Mouse (Mus musculus) mature B cell (primary cell): ENCODE results near the gene Rnaseh2a.

ENCODE experiments used
- in situ Hi-C: fragments of 300-500 bp; cut with MboI; formaldehyde crosslinking; loops from 2 replicates; pipeline ENCODE4 v1.14.3; 2019

Rnaseh2a gene

DNA sequence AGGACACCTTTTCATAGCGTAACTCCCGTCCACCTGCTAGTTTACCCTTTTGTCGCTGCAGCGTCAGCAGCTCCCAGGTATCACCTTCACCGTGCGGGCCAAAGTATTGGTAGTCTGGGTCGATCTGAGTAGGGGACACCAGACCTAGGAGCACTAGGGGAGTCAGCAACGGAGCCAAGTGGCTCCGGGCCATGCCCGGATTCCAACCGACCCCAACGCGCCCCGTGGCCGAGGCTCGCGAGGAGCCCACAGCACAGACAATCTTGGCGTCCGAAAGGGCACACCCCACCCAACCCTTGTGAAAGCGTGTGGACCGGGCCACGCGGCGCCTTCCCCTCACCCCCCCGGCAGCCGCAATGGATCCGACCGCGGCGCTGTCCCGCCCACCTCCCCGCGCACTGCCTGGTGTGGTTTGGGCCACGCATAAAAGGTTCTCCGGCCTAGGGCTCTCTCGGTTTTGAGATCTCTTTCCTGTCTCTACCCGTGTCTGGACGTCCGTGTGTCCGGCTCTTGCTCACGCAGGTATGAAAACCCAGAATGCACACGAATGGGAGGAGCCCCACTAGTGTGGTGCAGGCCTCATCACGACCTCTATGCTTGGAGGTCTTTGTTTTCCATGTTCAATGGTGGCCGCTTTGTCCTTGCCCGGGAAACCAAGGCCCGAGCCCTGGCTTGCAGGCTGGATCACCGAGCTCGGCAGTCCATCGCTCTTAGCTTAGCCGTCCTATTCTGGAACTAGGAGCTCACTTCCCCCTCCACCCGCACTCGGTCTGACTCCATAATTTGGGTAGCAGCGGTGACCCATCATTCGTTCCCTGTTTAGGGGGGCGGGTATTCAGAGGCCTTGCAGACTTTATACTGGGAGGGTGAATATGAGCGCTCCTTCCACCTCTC lies at the start of gene Rnaseh2a, which contains the start of the genes Gm49661 and Prdx2:
TSS of gene Rnaseh2a (minus strand) at position 527 of the 894 bp plus-strand sequence.
TSS of gene Gm49661 (minus strand) at position 193 of the 894 bp plus-strand sequence.
TSS of gene Prdx2 (plus strand) at position 347 of the 894 bp plus-strand sequence.
- in situ Hi-C loops, result loop anchor here (25.0 kb wide), 1 partner anchor 318 kb away; the partner anchor contains the start of genes Orc6 and Vps35

DNA sequence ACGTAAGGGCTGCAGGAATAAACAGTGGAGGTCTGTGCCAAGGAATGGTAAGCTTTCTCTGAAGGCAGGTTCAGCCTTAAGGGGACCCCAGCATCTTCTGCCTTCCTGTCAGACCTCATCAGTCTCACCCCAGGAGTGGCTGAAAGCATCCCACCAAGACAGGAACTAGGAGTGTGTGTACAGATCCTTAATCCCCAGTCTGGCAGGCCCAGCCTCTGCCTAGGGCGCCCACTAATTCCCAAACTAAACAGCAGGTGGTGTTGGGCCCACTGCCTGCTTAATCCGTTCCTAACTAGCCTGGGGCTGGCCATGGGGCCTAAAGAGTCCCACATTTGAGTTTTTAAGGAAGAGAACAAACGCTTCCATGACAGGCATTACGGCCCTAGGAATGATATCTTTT lies 47.6 kb upstream of the Rnaseh2a start:
- in situ Hi-C loops, result no loop called here

DNA sequence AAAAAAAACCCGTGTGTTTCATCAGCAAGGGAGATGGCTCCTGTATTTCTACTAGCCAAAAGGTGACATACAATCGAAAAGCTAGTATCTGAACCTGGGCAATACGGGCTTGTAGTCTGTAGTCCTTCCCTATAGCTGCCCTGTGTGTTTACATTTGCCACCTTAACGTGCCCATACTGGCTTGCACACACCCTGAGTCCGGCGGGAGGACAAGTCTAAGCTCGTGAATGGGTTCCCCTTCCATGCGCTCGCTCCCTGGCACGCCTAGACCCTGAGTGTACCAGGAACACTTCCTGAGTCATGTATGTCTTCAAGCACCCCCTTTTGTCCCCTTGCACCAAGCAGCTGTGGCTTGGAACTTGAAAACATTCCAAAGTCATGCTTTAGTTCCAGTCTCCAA lies 47.2 kb upstream of the Rnaseh2a start:
- in situ Hi-C loops, result no loop called here

DNA sequence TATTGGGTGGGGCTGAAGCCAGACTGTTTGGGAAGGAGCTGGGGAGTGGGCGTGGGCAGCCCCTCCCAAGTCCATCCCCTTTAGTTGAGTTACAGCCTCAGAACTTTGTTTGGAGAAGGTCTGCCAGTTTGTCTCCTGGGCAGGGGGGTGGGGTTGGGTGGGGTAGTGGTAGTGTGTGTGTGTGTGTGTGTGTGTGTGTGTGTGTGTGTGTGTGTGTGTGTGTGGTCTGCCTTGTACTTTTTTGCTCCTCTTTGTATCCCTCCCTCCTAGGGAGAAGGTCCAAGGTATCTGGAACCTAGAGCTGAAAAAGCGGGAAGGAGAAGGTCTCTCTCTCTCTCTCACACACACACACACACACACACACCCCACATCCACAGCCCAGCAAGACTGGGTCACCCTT lies 44.9 kb upstream of the Rnaseh2a start, which contains the start of gene Best2:
TSS of gene Best2 (minus strand) at position 101 of the 400 bp plus-strand sequence.
- in situ Hi-C loops, result no loop called here

DNA sequence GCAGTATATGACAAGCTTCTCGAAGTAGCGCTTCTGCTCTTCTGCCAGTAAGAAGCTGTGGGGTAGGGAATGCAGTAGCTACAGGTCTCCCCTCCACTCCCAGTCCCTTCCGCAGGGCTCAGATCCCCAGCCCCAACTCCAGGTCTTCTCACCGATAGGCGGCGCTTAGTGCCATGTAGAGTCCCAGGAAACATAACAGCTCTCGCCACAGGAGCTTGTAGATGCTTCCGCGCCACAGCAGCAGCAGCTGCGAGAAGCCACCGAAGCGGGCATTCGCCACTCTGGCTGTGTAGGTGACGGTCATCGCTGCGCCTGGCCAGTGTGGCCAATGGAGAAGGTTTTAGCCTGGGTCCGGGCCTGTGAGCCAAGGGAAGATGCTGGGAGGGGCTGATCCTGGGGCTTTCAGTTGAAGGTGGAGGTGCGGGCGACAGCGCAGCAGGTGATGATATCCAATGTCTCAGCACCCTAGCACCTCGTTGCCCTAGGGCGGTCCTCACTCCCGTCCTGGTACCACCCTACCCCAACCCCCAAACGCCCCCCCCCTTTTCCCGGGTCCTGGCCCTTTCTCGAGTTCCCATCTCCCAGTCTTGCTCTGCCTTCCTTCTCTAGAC lies 43.8 kb upstream of the Rnaseh2a start:
- in situ Hi-C loops, result no loop called here

DNA sequence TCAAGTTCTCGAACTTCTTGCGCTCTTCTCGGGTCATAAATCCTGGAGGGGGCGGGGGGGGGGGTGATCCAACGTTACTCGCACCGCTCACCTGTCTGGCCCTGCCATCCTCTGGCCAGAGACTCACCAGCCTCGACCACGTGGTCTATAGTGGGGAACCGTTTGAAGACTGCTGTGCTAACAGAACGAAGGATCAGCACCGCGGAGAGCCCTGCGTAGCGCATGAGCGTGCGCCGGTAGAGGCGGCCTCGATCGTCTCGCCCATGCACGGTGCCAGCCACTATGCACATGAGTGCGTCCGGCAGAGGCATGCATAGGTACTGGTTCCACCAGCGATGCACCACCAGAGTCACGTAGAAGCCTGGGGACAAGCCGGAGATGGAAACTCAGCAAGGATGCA lies 41.7 kb upstream of the Rnaseh2a start:
- in situ Hi-C loops, result no loop called here

DNA sequence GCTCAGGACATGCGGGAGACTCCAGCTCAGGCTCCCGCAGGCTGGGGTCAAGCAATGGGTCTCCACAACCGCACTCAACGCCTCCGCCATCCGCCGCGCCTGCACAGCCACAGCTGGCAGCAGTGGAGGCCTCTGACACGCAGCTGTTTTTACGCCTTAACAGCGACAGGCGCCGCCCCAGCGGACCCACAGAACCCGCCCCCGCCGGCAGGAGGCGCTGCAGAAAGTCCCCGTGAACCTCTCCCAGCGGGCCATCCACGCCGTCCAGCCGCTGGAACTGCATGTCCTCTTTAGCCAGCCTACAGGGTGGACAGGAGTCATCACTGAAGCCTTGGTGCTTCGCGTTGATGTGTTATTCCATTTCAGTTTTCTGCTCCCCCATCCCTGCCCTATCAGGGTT lies 38.1 kb upstream of the Rnaseh2a start:
- in situ Hi-C loops, result no loop called here

DNA sequence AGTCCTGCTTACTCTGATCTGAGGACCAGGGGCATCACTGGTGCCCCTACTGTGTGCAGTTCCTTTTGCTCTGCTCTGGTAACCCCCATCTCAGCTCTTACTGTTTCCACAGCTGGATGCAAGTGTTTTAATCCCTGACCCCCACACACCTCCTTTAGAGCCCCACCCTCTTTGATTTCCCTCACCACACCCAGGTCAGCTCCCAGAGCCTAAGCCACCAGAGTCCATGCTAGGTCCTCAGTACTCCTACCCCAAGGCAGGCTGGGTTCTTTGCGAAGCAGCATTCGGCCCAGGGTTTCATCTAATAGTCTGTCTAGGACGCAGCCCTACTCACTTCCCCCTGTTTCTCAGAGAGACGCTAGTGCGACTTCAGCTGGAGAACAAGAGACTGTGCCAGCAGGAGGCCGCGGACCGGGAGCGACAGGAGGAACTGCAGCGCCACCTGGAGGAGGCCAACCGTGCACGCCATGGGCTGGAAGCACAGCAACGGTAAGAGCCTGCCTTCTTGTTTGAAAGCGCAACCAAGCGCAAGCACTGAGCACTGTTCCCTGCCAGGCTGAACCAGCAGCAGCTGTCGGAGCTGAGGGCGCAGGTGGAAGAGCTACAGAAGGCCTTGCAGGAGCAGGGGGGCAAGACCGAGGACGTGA lies 28.2 kb upstream of the Rnaseh2a start:
- in situ Hi-C loops, result no loop called here

DNA sequence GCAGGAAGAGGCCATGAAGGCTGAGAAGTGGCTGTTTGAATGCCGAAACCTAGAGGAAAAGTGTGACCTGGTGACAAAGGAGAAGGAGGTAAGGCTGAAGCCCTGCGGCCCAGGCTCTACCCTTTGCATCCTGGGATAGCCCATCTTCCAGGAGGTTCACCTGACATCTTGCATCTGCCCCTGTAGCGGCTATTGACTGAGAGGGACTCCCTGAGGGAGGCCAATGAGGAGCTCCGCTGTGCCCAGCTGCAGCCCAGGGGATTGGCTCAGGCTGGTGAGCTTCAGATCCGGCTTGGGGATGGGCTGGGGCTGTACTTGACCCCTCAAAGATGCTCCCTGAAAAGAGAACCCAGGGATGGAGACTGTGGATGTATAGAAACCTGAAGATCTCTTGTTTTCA lies 27.4 kb upstream of the Rnaseh2a start:
- in situ Hi-C loops, result no loop called here

DNA sequence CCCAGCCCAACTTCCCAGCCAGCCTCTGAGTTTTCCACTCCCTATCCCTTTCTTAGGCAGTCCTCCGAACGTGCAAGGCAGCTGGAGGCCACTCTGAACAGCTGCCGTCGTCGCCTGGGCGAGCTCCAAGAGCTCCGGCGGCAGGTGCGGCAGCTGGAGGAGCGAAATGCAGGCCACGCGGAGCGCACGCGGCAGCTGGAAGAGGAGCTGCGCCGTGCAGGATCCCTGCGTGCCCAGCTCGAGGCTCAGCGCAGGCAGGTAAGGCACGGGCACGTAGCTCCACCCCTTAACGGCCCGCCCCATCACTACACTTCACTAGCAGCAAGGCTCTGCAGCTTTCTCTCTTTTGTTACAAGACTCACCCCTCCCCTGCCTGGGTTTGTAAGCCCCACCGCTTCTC lies 26.1 kb upstream of the Rnaseh2a start:
- in situ Hi-C loops, result no loop called here

DNA sequence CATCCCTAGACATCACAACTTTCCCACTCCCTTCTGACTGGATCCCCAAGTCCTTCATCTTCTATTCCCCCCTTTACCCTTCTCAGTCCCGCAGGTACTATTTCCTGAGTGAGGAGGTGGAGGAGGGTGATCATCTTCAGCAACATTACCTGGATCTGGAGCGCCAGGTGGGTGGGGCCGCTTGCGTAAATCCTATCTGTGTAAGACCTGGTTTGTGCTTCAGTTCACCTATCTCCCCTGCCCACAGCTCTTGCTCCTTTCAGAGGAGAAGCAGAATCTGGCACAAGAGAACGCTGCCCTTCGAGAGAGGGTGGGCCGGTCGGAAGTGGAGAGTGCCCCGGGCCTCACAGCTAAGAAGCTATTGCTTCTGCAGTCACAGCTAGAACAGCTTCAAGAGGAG lies 24.8 kb upstream of the Rnaseh2a start:
- in situ Hi-C loops, result no loop called here

DNA sequence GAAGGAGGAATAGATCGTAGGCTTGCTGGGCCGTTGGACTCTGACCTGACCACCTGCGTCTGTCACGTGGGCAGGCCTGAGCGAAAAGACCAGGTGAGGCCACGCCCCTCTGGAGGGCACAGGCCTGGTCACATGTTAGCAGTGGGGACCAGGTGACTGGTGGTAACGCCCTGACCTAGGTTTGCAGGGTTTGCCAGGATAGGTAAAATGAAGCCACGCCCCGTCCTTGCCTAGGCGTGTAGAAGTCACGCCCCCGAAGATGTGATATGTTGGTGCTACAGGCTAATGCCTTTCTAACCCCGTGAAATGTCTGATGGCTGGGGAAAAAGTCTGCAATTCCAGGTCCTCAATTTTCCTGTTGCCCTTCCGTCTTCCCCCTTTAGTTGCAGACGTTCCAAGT lies 21.3 kb upstream of the Rnaseh2a start:
- in situ Hi-C loops, result no loop called here

DNA sequence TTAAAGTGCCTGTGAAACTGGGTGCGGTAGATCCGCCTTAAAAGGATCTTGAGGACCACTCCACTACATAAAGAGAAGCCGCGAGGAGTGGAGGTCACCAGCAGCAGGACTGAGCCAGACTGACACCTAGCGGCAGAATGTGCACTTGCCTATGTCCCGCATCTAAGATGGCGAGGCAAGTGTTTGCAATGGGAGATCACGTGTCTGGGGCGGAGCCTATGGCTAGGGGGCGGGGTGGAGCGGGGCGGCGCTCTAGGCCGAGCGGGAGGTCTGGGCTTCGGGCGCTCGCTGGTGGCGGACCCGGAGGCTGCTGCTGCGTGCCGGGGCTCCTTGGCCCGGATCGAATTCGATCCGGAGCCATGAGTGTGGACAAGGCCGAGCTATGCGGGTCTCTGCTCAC lies 20.8 kb upstream of the Rnaseh2a start, which contains the start of gene Hook2:
TSS of gene Hook2 (plus strand) at position 255 of the 400 bp plus-strand sequence.
- in situ Hi-C loops, result no loop called here

DNA sequence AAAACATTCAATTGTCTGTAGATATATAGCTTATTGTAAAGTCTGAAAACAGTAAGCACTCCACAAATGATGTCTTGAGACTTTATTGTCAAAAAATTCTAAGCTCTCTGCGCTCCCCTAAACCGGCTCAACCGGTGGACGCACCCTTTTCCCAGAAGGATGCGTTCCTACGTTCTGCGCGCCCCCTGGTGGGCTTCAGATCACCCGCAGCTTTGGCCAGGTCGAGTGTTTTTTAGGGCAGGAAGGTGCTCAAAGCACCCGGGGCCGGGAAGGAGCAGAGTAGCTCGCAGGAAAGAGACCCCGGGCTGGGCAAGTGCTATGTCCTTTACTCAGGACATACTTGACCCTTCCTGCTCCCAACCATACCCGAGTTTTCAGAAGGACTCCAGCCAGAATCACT lies 20.2 kb upstream of the Rnaseh2a start:
- in situ Hi-C loops, result loop anchor here (10.0 kb wide), 1 partner anchor 1245 kb away; the partner anchor contains the start of gene Adgre5

DNA sequence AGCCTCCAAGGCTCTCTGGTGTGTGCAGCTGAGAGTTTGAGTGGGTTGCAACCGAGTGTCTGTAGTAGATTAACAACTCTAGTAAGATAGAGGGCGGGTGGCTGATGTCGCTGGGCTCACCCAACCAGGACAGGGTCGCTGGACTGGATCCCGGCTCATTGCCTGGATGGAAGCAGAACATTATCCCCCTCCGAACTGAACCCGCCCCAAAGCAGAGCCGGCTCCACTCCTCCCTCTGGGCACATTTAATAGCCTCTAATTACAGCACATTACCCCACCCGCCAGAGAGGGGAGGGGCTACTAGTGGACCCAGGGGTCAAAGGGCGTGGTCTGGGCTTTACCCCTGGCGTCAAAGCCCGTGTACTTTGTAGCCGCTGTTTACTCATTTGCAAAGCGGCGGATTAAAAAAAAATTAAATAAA lies 19.8 kb upstream of the Rnaseh2a start:
- in situ Hi-C loops, result loop anchor here (10.0 kb wide), 1 partner anchor 1245 kb away; the partner anchor contains the start of gene Adgre5

DNA sequence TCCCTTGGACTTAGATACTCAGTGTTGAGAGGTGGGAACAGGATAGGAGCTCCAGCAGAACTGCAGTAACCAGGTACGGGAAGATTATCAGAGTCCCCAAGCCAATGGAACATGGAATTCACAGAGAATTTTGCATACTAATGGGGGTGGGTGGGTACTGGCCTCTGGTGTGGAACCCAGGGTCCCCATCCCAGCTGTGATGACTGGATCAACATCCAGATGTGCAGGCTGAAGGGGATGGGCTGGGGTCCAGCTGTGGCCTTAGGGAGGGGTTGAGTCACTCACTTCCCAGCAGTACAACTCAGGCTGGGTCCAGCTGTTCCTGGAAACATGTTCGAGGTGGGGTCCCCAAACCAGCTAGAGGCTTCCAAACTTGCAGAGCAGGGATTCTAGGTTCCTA lies 18.3 kb upstream of the Rnaseh2a start:
- in situ Hi-C loops, result loop anchor here (10.0 kb wide), 1 partner anchor 1243 kb away; the partner anchor contains the start of gene Adgre5

DNA sequence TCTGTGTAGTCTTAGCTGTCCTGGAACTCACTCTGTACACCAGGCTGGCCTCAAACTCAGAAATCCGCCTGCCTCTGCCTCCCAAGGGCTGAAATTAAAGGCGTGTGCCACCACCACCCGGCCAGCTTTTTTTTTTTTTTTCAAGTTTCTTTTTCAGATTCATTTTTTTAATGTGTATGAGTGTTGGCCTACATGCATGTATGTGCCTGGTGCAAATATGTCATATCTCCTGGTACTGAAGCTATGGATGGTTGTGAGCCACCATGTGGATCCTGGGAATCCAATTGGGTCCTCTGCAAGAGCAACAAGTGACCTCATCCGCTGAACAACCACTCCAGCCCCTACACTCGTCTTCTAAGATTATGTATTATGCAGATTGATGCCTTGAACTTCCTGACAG lies 17.8 kb upstream of the Rnaseh2a start:
- in situ Hi-C loops, result loop anchor here (10.0 kb wide), 1 partner anchor 1243 kb away; the partner anchor contains the start of gene Adgre5

DNA sequence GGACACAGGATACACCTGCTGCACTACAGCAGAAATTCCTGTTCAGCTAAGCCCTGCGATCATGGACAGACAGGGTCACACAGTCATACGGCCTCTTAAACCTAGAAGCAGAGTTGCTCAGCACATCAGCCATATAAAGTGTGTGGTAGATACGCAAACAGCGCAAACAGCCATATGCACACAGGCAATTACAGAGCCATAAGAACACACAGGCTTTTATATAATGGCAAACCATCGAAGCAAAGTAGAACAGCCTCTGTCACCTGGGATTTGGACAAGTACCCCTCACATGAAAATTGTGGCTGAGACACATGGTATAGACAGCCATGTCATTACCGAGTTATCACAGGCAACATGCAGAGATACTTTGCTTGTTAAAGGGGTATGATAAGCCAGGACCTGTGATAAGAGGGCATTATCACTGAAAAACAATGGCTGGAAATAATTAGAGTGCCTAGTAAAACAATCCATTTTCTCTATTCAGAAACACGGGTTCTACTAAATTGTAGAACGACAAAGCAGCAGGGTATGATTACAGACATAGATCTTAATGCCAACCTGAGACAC lies 16.9 kb upstream of the Rnaseh2a start:
- in situ Hi-C loops, result loop anchor here (10.0 kb wide), 1 partner anchor 1242 kb away; the partner anchor contains the start of gene Adgre5

DNA sequence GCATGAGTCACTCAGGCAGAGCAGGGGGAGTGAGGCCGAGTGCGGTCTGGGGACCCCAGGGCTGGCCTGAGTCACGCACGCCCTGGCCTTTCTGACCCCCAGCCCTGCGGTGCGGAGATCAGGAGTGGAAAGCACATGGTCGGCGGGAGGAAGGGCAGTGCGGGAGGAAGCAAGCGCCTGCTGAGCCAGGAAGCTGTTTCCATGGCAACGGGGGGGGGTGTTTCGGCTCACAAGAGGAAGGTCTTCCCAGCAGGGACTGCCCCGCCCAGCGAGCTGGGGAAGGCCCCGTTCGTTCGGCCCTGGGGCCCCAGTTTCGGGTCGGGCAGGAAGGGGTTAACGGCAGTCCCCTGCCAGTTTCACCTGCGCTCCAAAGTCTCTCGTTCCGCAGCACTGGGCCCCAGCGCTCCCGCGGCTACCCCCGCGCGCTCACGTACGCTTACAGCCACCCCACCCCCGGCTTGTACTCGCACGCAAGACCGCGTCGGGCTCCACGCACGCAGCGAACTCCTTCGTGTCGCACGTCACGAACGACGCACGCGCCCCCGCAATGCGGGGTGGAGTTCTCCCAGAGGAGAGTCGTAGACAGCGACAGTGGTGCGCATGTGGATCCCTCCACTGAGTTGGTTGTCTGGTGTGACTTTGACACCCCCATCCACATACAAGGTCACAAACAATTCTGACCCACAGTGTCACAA lies 16.3 kb upstream of the Rnaseh2a start:
- in situ Hi-C loops, result loop anchor here (10.0 kb wide), 1 partner anchor 1241 kb away; the partner anchor contains the start of gene Adgre5

DNA sequence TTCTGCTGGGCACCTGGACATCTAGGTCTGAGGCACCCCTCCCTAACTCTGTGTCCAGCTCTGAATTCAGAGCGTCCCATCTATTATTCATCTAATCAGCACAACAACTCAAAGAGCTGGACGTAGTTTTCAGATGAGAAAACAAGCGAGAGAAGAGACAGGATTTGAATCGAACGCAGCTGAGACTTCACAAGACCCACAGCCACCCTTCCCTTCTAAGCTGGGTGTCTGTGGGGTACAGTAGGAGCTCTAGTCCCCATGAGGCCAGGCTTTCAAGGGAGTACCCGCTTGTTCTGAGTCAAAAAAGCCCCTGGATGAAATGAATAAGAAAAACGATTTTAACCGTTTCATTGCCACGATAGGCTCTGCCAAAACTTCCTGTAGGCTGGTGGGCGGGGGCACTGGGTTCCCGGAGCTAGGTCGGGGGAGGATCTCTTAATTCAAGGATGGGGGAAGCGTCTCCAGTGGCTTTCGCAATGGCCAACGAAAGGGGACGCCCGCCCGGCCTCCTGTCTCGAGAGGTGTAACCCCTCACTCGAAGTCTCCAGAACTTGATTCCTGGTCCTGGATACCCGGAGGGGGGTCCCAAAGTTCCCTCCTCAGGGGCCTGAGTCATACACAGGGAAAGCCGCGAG lies 15.6 kb upstream of the Rnaseh2a start:
- in situ Hi-C loops, result loop anchor here (10.0 kb wide), 1 partner anchor 1240 kb away; the partner anchor contains the start of gene Adgre5
